Comparison of ENCODE assay signal across 16 mouse cellular contexts in the genomic region with DNA sequence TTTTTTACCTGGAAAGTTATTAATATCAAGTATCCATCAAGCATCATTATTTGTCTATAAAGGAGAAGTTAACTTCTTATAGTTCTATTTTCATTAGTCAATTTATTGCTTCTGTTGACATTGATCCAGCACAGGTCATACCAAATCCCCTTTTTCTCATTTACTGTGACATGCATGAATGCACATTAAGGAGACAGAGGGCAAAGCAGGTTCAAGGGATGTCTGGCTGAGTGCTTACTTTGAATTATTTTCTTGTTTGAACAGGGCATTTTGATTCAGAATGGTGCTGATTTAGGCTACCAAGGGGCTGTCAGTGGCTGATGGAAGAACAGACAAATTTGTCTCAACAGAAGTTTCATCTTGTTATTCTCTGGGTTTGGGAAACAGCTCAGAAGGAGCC.
"Had no signal": no experiment of that assay in that cellular context is flagged by ENCODE, and none has a peak within 500 bp of the region (broad histone marks: within the 10 kb centered on the region; RNA-seq: fewer than 3 reads in every experiment).

No protein-coding gene starts in this region.

- H3K27me3 ChIP-seq: intestine, embryonic 15.5 days; liver, embryonic 15.5 days; midbrain, embryonic 15.5 days; neural tube, embryonic 12.5 days had no signal

- H3K27ac ChIP-seq: intestine, embryonic 15.5 days; layer of hippocampus, adult 2 months; limb, embryonic 10.5 days; liver, embryonic 15.5 days; midbrain, embryonic 15.5 days; neural tube, embryonic 12.5 days; stomach, postnatal 0 days had no signal

- H3K36me3 ChIP-seq: intestine, embryonic 15.5 days; limb, embryonic 10.5 days; liver, embryonic 15.5 days; midbrain, embryonic 15.5 days; neural tube, embryonic 12.5 days had no signal

- H3K4me3 ChIP-seq: intestine, embryonic 15.5 days; layer of hippocampus, adult 2 months; limb, embryonic 10.5 days; liver, embryonic 15.5 days; midbrain, embryonic 15.5 days; neural tube, embryonic 12.5 days had no signal

- H3K9me3 ChIP-seq: intestine, embryonic 15.5 days; limb, embryonic 10.5 days; liver, embryonic 15.5 days; midbrain, embryonic 15.5 days; neural tube, embryonic 12.5 days had no signal

- H3K4me1 ChIP-seq: intestine, embryonic 15.5 days; limb, embryonic 10.5 days; liver, embryonic 15.5 days; midbrain, embryonic 15.5 days; neural tube, embryonic 12.5 days had no signal

- H3K4me2 ChIP-seq: intestine, embryonic 15.5 days; liver, embryonic 11.5 days; liver, embryonic 15.5 days; midbrain, embryonic 11.5 days; midbrain, embryonic 15.5 days; neural tube, embryonic 12.5 days had no signal

- ATAC-seq: intestine, embryonic 15.5 days; lung, postnatal 0 days; midbrain, embryonic 15.5 days had no signal

- H3K9ac ChIP-seq: intestine, embryonic 15.5 days; liver, embryonic 15.5 days; midbrain, embryonic 15.5 days; neural tube, embryonic 12.5 days had no signal

- DNase-seq: kidney, postnatal 10 days; kidney, postnatal 4 days; lung, adult 2 months; lung, postnatal 4 days; right cerebral cortex, adult 18-20 months; thymus, postnatal 4 days had no signal
